7 mouse cellular contexts compared by ENCODE assay signal in the genomic region with DNA sequence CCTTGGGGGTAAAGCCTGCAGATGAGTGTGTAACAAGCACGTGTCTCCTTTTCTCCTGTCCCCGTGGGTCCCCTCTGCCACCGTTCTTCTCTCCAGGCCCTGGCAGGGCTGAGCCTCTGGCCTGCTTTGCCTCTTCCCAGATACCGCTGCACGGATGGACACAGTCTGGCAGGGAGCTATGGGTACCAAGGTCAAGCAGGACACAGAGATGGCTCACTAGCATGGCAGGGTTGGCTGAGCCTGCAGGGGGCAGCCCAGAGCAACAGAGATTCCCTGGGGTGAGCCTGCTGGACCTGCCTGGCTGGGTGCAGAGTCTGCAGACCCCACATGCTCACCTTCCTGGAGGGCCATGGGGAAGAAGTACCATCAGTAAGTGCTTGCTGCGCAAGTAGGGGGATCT. TPM values are rescaled to one million over a fixed set of nuclear protein-coding genes. Genes with fewer than 3 reads are reported as not detected.
DNase-seq lines count a peak whose midpoint lies in the region; ATAC-seq and TF ChIP-seq lines count a peak whose summit lies in the region.

No protein-coding gene starts in this region.

- WGBS in hindbrain, embryonic 11.5 days: 59% methylated on average over 6 of the region's 6 CpGs
- WGBS in spleen, adult 2 months: 61% methylated on average over 6 of the region's 6 CpGs

- no peak for TF ChIP-seq POLR2A in embryonic fibroblast, embryonic 13.5 days (IDR thresholded peaks at IDR 0.05; ENCODE audit: low read depth, low read length)
- TF ChIP-seq POLR2A in spleen, adult 2 months (IDR thresholded peaks at IDR 0.05; ENCODE audit: low read depth, low read length): no peak

- peak; percentile 44 to 56 for DNase-seq in CD8-positive naive resting alpha-beta T cell, adult 2 months (ENCODE audit: low read depth in 2 of 2, low spot score in 2 of 2)
- DNase-seq in NIH3T3 (ENCODE audit: low read depth): peak; percentile 53
- DNase-seq in hindbrain, embryonic 11.5 days (ENCODE audit: low spot score): peak; percentile 48
- DNase-seq in left cerebral cortex, adult 18-20 months (ENCODE audit: low spot score in 2 of 2): peak; percentile 30 to 44
- peak in 1 of 2 experiments; percentile 73 for DNase-seq in spleen, adult 2 months (ENCODE audit: low read depth in 1 of 2, low spot score in 2 of 2)

- 0 out of 2 replicates have a peak, but pooled peaks have one; percentile 10 for ATAC-seq in hindbrain, embryonic 11.5 days (ENCODE audit: low FRiP score)
- ATAC-seq in megakaryocyte progenitor cell, adult 5-6 weeks (replicated peaks; ENCODE audit: poor library complexity): peak; percentile 47

- H3K4me1 ChIP-seq in embryonic fibroblast, embryonic 13.5 days (ENCODE audit: control insufficient read depth, insufficient read depth, low read length): no peaks in the 10 kb centered on the region
- peaks cover 6% of the 10 kb centered on the region for H3K4me1 ChIP-seq in hindbrain, embryonic 11.5 days (replicated peaks; ENCODE audit: control insufficient read depth, insufficient read depth, low read length)
- H3K4me1 ChIP-seq in spleen, adult 2 months (ENCODE audit: control insufficient read depth, insufficient read depth, insufficient read length): peaks cover 21% of the 10 kb centered on the region

- H3K36me3 ChIP-seq in hindbrain, embryonic 11.5 days (ENCODE audit: control insufficient read depth, insufficient read depth, low read length): no peaks in the 10 kb centered on the region
- H3K36me3 ChIP-seq in spleen, adult 2 months (ENCODE audit: control insufficient read depth, insufficient read depth, low read length): no peaks in the 10 kb centered on the region

- TF ChIP-seq CTCF in embryonic fibroblast, embryonic 13.5 days (IDR thresholded peaks at IDR 0.05; ENCODE audit: borderline replicate concordance, insufficient read depth, low read length): 0 out of 2 replicates have a peak, but pooled peaks have one; percentile 24
- peak; percentile 67 for TF ChIP-seq CTCF in spleen, adult 2 months (IDR thresholded peaks at IDR 0.05; ENCODE audit: extremely low read depth, insufficient read depth, insufficient read length, insufficient replicate concordance)

- H3K4me3 ChIP-seq in embryonic fibroblast, embryonic 13.5 days (ENCODE audit: insufficient read depth, low read length): no peak overlapping the region
- H3K4me3 ChIP-seq in hindbrain, embryonic 11.5 days (ENCODE audit: low read depth, low read length): no peak overlapping the region
- H3K4me3 ChIP-seq in spleen, adult 2 months (ENCODE audit: extremely low read depth, insufficient read depth, insufficient read length): no peak overlapping the region

- H3K9ac ChIP-seq in hindbrain, embryonic 11.5 days (ENCODE audit: low read depth, low read length): no peak overlapping the region

- H3K9me3 ChIP-seq in hindbrain, embryonic 11.5 days (ENCODE audit: control insufficient read depth, low read length): no peaks in the 10 kb centered on the region

- H3K27ac ChIP-seq in embryonic fibroblast, embryonic 13.5 days (ENCODE audit: insufficient read depth, low read length): no peak overlapping the region
- H3K27ac ChIP-seq in hindbrain, embryonic 11.5 days (ENCODE audit: low read depth, low read length): no peak overlapping the region
- no peak overlapping the region for H3K27ac ChIP-seq in spleen, adult 2 months (ENCODE audit: insufficient read depth, low read length)

- H3K27me3 ChIP-seq in hindbrain, embryonic 11.5 days (ENCODE audit: control insufficient read depth, insufficient read depth, low read length): no peaks in the 10 kb centered on the region
- no peaks in the 10 kb centered on the region for H3K27me3 ChIP-seq in spleen, adult 2 months (ENCODE audit: control insufficient read depth, insufficient read depth, low read length)

- no peak overlapping the region for H3K4me2 ChIP-seq in hindbrain, embryonic 11.5 days (replicated peaks; ENCODE audit: low read depth, low read length)

RNA-seq across cellular contexts. Expression of a gene that starts 1.0 kb away (rescaled TPM):
- not detected in 2 replicates for polyA plus RNA-seq in embryonic fibroblast, embryonic 13.5 days (2011; ENCODE audit: insufficient read length, low read depth, missing spikeins)
- not detected in 2 replicates for polyA plus RNA-seq in hindbrain, embryonic 11.5 days (2014; fragmentation: Nextera tagmentation; extraction: Ambion mirVana)
- total RNA-seq in left cerebral cortex, adult 18-20 months (2021): not detected
- not detected in 2 replicates for total RNA-seq in megakaryocyte progenitor cell, adult 5-6 weeks (2015)
- total RNA-seq in megakaryocyte progenitor cell, adult 5-6 weeks (2017): not detected in 2 replicates
- 0.61 and 0.81 TPM in 2 replicates for polyA plus RNA-seq in spleen, adult 2 months (2012; rRNA removed)

RNA-seq across cellular contexts. Expression of a gene that starts 41.3 kb away (rescaled TPM):
- 7.1 and 8.2 TPM in 2 replicates for polyA plus RNA-seq in embryonic fibroblast, embryonic 13.5 days (2011; ENCODE audit: insufficient read length, low read depth, missing spikeins)
- polyA plus RNA-seq in hindbrain, embryonic 11.5 days (2014; fragmentation: Nextera tagmentation; extraction: Ambion mirVana): 34.1 and 38.8 TPM in 2 replicates
- total RNA-seq in left cerebral cortex, adult 18-20 months (2021): 10 to 100 TPM; 17.0 to 17.1 TPM
- 4.8 and 5.6 TPM in 2 replicates for total RNA-seq in megakaryocyte progenitor cell, adult 5-6 weeks (2015)
- total RNA-seq in megakaryocyte progenitor cell, adult 5-6 weeks (2017): 13.4 and 15.2 TPM in 2 replicates
- 165 and 240 TPM in 2 replicates for polyA plus RNA-seq in spleen, adult 2 months (2012; rRNA removed)
